ENCODE assay signal across 8 mouse cellular contexts in the genomic region with DNA sequence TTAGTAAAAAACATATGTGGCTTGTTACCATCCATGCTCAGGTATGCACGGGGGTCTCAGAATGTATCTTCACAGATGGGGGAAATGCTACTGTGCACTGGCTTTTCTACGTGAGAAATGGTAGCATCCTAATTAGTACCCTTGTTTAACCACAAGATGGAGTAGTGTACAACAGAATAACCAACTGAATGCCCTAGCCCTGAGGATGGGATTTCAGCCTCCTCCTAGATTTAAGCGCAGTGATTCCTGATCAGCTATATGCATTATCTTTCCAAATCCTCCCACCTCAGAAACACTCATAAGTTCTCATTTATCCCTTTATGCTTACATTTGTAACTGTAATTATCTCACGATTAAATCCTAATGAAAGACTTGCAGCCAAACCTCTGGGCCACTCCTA. TPM values are rescaled to one million over a fixed set of nuclear protein-coding genes. Genes with fewer than 3 reads are reported as not detected.
DNase-seq lines count a peak whose midpoint lies in the region; ATAC-seq lines count a peak whose summit lies in the region.

No protein-coding gene starts in this region.

- 17% methylated on average over 4 of the region's 4 CpGs for WGBS in neural tube, embryonic 11.5 days

- intact Hi-C loops in heart, postnatal 14 days (cut with DNase I), result loop anchor here (1.0 kb wide), 2 partner anchors 151 to 195 kb away; no protein-coding TSS in a partner anchor

- H3K36me3 ChIP-seq in neural tube, embryonic 11.5 days (ENCODE audit: control insufficient read depth, insufficient read depth, low read length), result no peaks in the 10 kb centered on the region

- peak; percentile 92 for ATAC-seq in frontal cortex, adult (ENCODE audit: low TSS enrichment)
- ATAC-seq in neural tube, embryonic 11.5 days (ENCODE audit: insufficient read depth, low FRiP score, low TSS enrichment), result peak; percentile 67; the same call in 1 of the 2 replicates
- ATAC-seq in granulocyte monocyte progenitor cell, adult 5-6 weeks (replicated peaks; ENCODE audit: poor library complexity, severe bottlenecking), result peak; percentile 82

- no peak for DNase-seq in frontal cortex, postnatal 10 days (ENCODE audit: low spot score in 2 of 2)
- DNase-seq in neural tube, embryonic 11.5 days (ENCODE audit: low spot score), result peak; percentile 15
- DNase-seq in neural tube, embryonic 10.5 days (ENCODE audit: extremely low spot score, low spot score), result no peak
- DNase-seq in naive thymus-derived CD4-positive, alpha-beta T cell, adult 2 months (ENCODE audit: low read depth), result peak; percentile 38
- DNase-seq in right cerebral cortex, postnatal 10 days (ENCODE audit: low spot score in 2 of 2), result no peak
- no peak for DNase-seq in heart, postnatal 14 days

- no peak overlapping the region for H3K4me3 ChIP-seq in neural tube, embryonic 11.5 days (ENCODE audit: low read depth, low read length)

- H3K27ac ChIP-seq in neural tube, embryonic 11.5 days (ENCODE audit: low read depth, low read length), result no peak overlapping the region

- H3K4me2 ChIP-seq in neural tube, embryonic 11.5 days (ENCODE audit: low read depth), result no peak overlapping the region

- H3K4me1 ChIP-seq in neural tube, embryonic 11.5 days (ENCODE audit: control insufficient read depth, insufficient read depth, low read length), result no peaks in the 10 kb centered on the region

- H3K27me3 ChIP-seq in neural tube, embryonic 11.5 days (ENCODE audit: control insufficient read depth, insufficient read depth, low read length), result no peaks in the 10 kb centered on the region

- H3K9me3 ChIP-seq in neural tube, embryonic 11.5 days (ENCODE audit: control insufficient read depth, low read length), result no peaks in the 10 kb centered on the region

- no peak overlapping the region for H3K9ac ChIP-seq in neural tube, embryonic 11.5 days (ENCODE audit: low read length)

RNA-seq across cellular contexts. Expression of a gene that starts 37.6 kb away (rescaled TPM):
- 11.2 and 11.5 TPM in 2 replicates for polyA plus RNA-seq in neural tube, embryonic 11.5 days (2014; fragmentation: Nextera tagmentation; extraction: Ambion mirVana)
- total RNA-seq in granulocyte monocyte progenitor cell, adult 5-6 weeks (2014; fragmentation: Nextera tagmentation), result 0.51 TPM in 1 of 2 replicates, not detected in the other
- 0.04 TPM in 1 of 2 replicates, not detected in the other for total RNA-seq in granulocyte monocyte progenitor cell, adult 5-6 weeks (2017)
- 1 to 10 TPM in 1 of 2 experiments, under 1 TPM in 1; 0.36 to 1.1 TPM for total RNA-seq in heart, postnatal 14 days (2021)

Comparison
In these comparisons a context has a peak if more than half of its experiments do, and no peak if none do; other contexts are left out.
1. DNase-seq: peak in neural tube, embryonic 11.5 days (single experiment) and naive thymus-derived CD4-positive, alpha-beta T cell, adult 2 months (single experiment); none in frontal cortex, postnatal 10 days (0 of 2), neural tube, embryonic 10.5 days (single experiment), right cerebral cortex, postnatal 10 days (0 of 2) and heart, postnatal 14 days (0 of 2).
2. Peak in every context shown above with its lines, with median percentiles within 50 percentile points of each other: ATAC-seq.